Mouse (Mus musculus) CH12.LX (cell line): ENCODE data around the gene Ltb. TPM values are rescaled to one million over a fixed set of nuclear protein-coding genes. Genes with fewer than 3 reads are reported as not detected.

ENCODE experiments used
- DNase-seq: peaks from one replicate; pipeline ENCODE4 v3.0.0-alpha.2; 2013; ENCODE audit errors: extremely low read depth
- H3K27ac ChIP-seq: 2 replicates; pipeline ENCODE4 v1.5.1; 2012; ENCODE audit warnings: low read depth, mild to moderate bottlenecking, control low read depth, moderate library complexity; ENCODE audit not compliant: insufficient read depth
- H3K27me3 ChIP-seq: replicated peaks from 2 replicates; pipeline ENCODE3; 2012; ENCODE audit warnings: inconsistent platforms
- H3K36me3 ChIP-seq, 2 experiments: replicated peaks in 1 of 2; 2 replicates each; pipeline versions ENCODE3 to v1.6.1; 2012; ENCODE audit warnings: inconsistent platforms in 1 of 2, low read length in 1 of 2, mild to moderate bottlenecking in 1 of 2, mixed read lengths in 1 of 2, moderate library complexity in 1 of 2; ENCODE audit not compliant: control insufficient read depth in 1 of 2, insufficient read depth in 1 of 2
- H3K4me1 ChIP-seq, 2 experiments: 2 replicates each; pipeline ENCODE4 v1.6.1; 2012; ENCODE audit warnings: inconsistent platforms in 1 of 2, moderate library complexity in 1 of 2; ENCODE audit not compliant: insufficient read depth in 2 of 2, control insufficient read depth in 1 of 2
- H3K4me2 ChIP-seq: 2 replicates; pipeline ENCODE4 v1.6.1; 2012; ENCODE audit warnings: low read depth, mild to moderate bottlenecking, control low read depth; ENCODE audit not compliant: poor library complexity, insufficient read depth, severe bottlenecking
- H3K4me3 ChIP-seq, 3 experiments: fragments of 150-350 bp in 1 of 3; sonication (generic) in 1 of 3; replicated peaks in 1 of 3; 2 replicates each; pipeline versions ENCODE3 to v1.5.1; 2011 to 2012; ENCODE audit warnings: low read depth in 2 of 3, low read length in 2 of 3, mild to moderate bottlenecking in 2 of 3, moderate library complexity in 2 of 3, control low read depth in 1 of 3, improper control_type of control experiment in 1 of 3, inconsistent platforms in 1 of 3, mixed read lengths in 1 of 3; ENCODE audit not compliant: poor library complexity in 1 of 3
- H3K79me2 ChIP-seq: replicated peaks from 2 replicates; pipeline ENCODE4 v1.6.1; 2012; ENCODE audit warnings: mild to moderate bottlenecking, moderate library complexity; ENCODE audit not compliant: control insufficient read depth, poor library complexity, insufficient read depth, severe bottlenecking; ENCODE audit errors: extremely low read depth
- H3K9ac ChIP-seq: 2 replicates; pipeline ENCODE4 v1.6.1; 2012; ENCODE audit warnings: low read depth, mild to moderate bottlenecking, control low read depth, moderate library complexity; ENCODE audit not compliant: insufficient read depth
- H3K9me3 ChIP-seq: replicated peaks from 2 replicates; pipeline ENCODE3; 2012; ENCODE audit warnings: low read length, inconsistent platforms, mixed read lengths
- BHLHE40 ChIP-seq: IDR thresholded peaks from 2 replicates; pipeline ENCODE4 v1.6.1; 2011; ENCODE audit warnings: mild to moderate bottlenecking, low read depth, low read length, improper control_type of control experiment
- CHD1 ChIP-seq: IDR thresholded peaks from 2 replicates; pipeline ENCODE4 v1.6.1; 2012; ENCODE audit warnings: low read depth, low read length, improper control_type of control experiment, inconsistent platforms
- CHD2 ChIP-seq: IDR thresholded peaks from 2 replicates; pipeline ENCODE4 v1.6.1; 2011; ENCODE audit warnings: low read length, improper control_type of control experiment
- CTCF ChIP-seq, 2 experiments: IDR thresholded peaks in 1 of 2; conservative IDR thresholded peaks in 1 of 2; 2 replicates each; pipeline ENCODE4 v1.5.1; 2011 to 2012; ENCODE audit warnings: low read depth in 2 of 2, low read length in 2 of 2, improper control_type of control experiment in 1 of 2, inconsistent platforms in 1 of 2, mild to moderate bottlenecking in 1 of 2, moderate library complexity in 1 of 2
- E2F4 ChIP-seq: IDR thresholded peaks from 2 replicates; pipeline ENCODE4 v1.6.1; 2011; ENCODE audit warnings: low read depth, low read length, improper control_type of control experiment; ENCODE audit not compliant: insufficient replicate concordance
- ELF1 ChIP-seq: IDR thresholded peaks from 2 replicates; pipeline ENCODE4 v1.6.1; 2014; ENCODE audit warnings: low read depth, mild to moderate bottlenecking, inconsistent platforms, low read length, improper control_type of control experiment
- EP300 ChIP-seq: IDR thresholded peaks from 2 replicates; pipeline ENCODE4 v1.6.1; 2011; ENCODE audit warnings: low read length, improper control_type of control experiment
- ETS1 ChIP-seq: conservative IDR thresholded peaks from 2 replicates; pipeline ENCODE4 v1.6.1; 2012; ENCODE audit warnings: low read depth, mild to moderate bottlenecking, inconsistent platforms, low read length, improper control_type of control experiment, moderate library complexity
- GABPA ChIP-seq: IDR thresholded peaks from 2 replicates; pipeline ENCODE4 v1.6.1; 2012; ENCODE audit warnings: low read depth, low read length, improper control_type of control experiment, inconsistent platforms; ENCODE audit not compliant: insufficient replicate concordance
- HCFC1 ChIP-seq: IDR thresholded peaks from 2 replicates; pipeline ENCODE4 v1.6.1; 2012; ENCODE audit warnings: low read depth, mild to moderate bottlenecking, inconsistent platforms, low read length, improper control_type of control experiment
- IRF4 ChIP-seq: IDR thresholded peaks from 2 replicates; pipeline ENCODE4 v1.6.1; 2014; ENCODE audit warnings: low read depth, mild to moderate bottlenecking, inconsistent platforms, low read length, improper control_type of control experiment
- JUN ChIP-seq: IDR thresholded peaks from 2 replicates; pipeline ENCODE4 v1.6.1; 2011; ENCODE audit warnings: low read depth, mild to moderate bottlenecking, low read length, improper control_type of control experiment, moderate library complexity; ENCODE audit not compliant: insufficient read depth
- JUND ChIP-seq: conservative IDR thresholded peaks from 2 replicates; pipeline ENCODE4 v1.6.1; 2011; ENCODE audit warnings: low read depth, low read length, improper control_type of control experiment
- KAT2A ChIP-seq: IDR thresholded peaks from 2 replicates; pipeline ENCODE4 v1.6.1; 2012; ENCODE audit warnings: low read length, improper control_type of control experiment, inconsistent platforms; ENCODE audit not compliant: insufficient replicate concordance
- MAFK ChIP-seq: IDR thresholded peaks from 2 replicates; pipeline ENCODE4 v1.6.1; 2011; ENCODE audit warnings: low read length, improper control_type of control experiment; ENCODE audit not compliant: insufficient replicate concordance
- MAX ChIP-seq: IDR thresholded peaks from 2 replicates; pipeline ENCODE4 v1.6.1; 2011; ENCODE audit warnings: low read length, improper control_type of control experiment
- MAZ ChIP-seq: IDR thresholded peaks from 2 replicates; pipeline ENCODE4 v1.6.1; 2012; ENCODE audit warnings: low read depth, mild to moderate bottlenecking, inconsistent platforms, low read length, improper control_type of control experiment, moderate library complexity
- MEF2A ChIP-seq: IDR thresholded peaks from 2 replicates; pipeline ENCODE4 v1.6.1; 2014; ENCODE audit warnings: low read depth, mild to moderate bottlenecking, inconsistent platforms, low read length, improper control_type of control experiment, borderline replicate concordance
- MXI1 ChIP-seq: IDR thresholded peaks from 2 replicates; pipeline ENCODE4 v1.6.1; 2011; ENCODE audit warnings: mild to moderate bottlenecking, low read depth, low read length, improper control_type of control experiment
- MYC ChIP-seq: IDR thresholded peaks from 2 replicates; pipeline ENCODE4 v1.6.1; 2011; ENCODE audit warnings: low read depth, mild to moderate bottlenecking, improper control_type of control experiment, low read length
- NELFE ChIP-seq: IDR thresholded peaks from 2 replicates; pipeline ENCODE4 v1.6.1; 2011; ENCODE audit warnings: low read depth, low read length, improper control_type of control experiment
- NRF1 ChIP-seq: IDR thresholded peaks from 2 replicates; pipeline ENCODE4 v1.6.1; 2014; ENCODE audit warnings: low read depth, mild to moderate bottlenecking, inconsistent platforms, low read length, improper control_type of control experiment, moderate library complexity
- PAX5 ChIP-seq: IDR thresholded peaks from 2 replicates; pipeline ENCODE4 v1.6.1; 2012; ENCODE audit warnings: low read length, inconsistent platforms, mixed read lengths
- POLR2A ChIP-seq: IDR thresholded peaks from 2 replicates; pipeline ENCODE4 v1.6.1; 2011; ENCODE audit warnings: low read depth, mild to moderate bottlenecking, improper control_type of control experiment, low read length
- POLR2AphosphoS2 ChIP-seq: IDR thresholded peaks from 2 replicates; pipeline ENCODE4 v1.6.1; 2011; ENCODE audit warnings: low read depth, low read length, improper control_type of control experiment
- RAD21 ChIP-seq: IDR thresholded peaks from 2 replicates; pipeline ENCODE4 v1.6.1; 2011; ENCODE audit warnings: low read depth, mild to moderate bottlenecking, low read length, improper control_type of control experiment, moderate library complexity
- RCOR1 ChIP-seq: conservative IDR thresholded peaks from 2 replicates; pipeline ENCODE4 v1.6.1; 2012; ENCODE audit warnings: low read depth, mild to moderate bottlenecking, inconsistent platforms, low read length, improper control_type of control experiment
- SIN3A ChIP-seq: IDR thresholded peaks from 2 replicates; pipeline ENCODE4 v1.6.1; 2012; ENCODE audit warnings: low read length, improper control_type of control experiment, inconsistent platforms
- SMC3 ChIP-seq: IDR thresholded peaks from 2 replicates; pipeline ENCODE4 v1.6.1; 2011; ENCODE audit warnings: low read depth, low read length, improper control_type of control experiment
- TBP ChIP-seq: conservative IDR thresholded peaks from 2 replicates; pipeline ENCODE4 v1.6.1; 2011; ENCODE audit warnings: low read depth, low read length, improper control_type of control experiment
- TCF12 ChIP-seq: IDR thresholded peaks from 2 replicates; pipeline ENCODE4 v1.6.1; 2014; ENCODE audit warnings: low read depth, mild to moderate bottlenecking, inconsistent platforms, low read length, improper control_type of control experiment
- UBTF ChIP-seq: IDR thresholded peaks from 2 replicates; pipeline ENCODE4 v1.6.1; 2012; ENCODE audit warnings: low read depth, mild to moderate bottlenecking, inconsistent platforms, low read length, improper control_type of control experiment, moderate library complexity
- USF1 ChIP-seq: IDR thresholded peaks from 2 replicates; pipeline ENCODE4 v1.6.1; 2014; ENCODE audit warnings: low read depth, mild to moderate bottlenecking, inconsistent platforms, low read length, improper control_type of control experiment
- USF2 ChIP-seq: conservative IDR thresholded peaks from 2 replicates; pipeline ENCODE4 v1.6.1; 2011; ENCODE audit warnings: low read depth, low read length, improper control_type of control experiment
- ZC3H11A ChIP-seq: IDR thresholded peaks from 2 replicates; pipeline ENCODE4 v1.6.1; 2012; ENCODE audit warnings: low read depth, mild to moderate bottlenecking, inconsistent platforms, low read length, improper control_type of control experiment
- ZKSCAN1 ChIP-seq: IDR thresholded peaks from 2 replicates; pipeline ENCODE4 v1.6.1; 2012; ENCODE audit warnings: low read depth, inconsistent platforms, low read length, improper control_type of control experiment, borderline replicate concordance
- ZMIZ1 ChIP-seq: IDR thresholded peaks from 2 replicates; pipeline ENCODE4 v1.6.1; 2012; ENCODE audit warnings: low read depth, mild to moderate bottlenecking, inconsistent platforms, low read length, improper control_type of control experiment
- ZNF384 ChIP-seq: IDR thresholded peaks from 2 replicates; pipeline ENCODE4 v1.6.1; 2012; ENCODE audit warnings: low read depth, low read length, improper control_type of control experiment, inconsistent platforms
- dilution Hi-C: fragments of 300-500 bp; cut with MboI; formaldehyde crosslinking; loops from 2 replicates; pipeline ENCODE4 v1.14.3; 2020; ENCODE audit warnings: low sequenced_read_pairs; ENCODE audit not compliant: extremely low pct_unique_long_range_greater_than_20kb, extremely low pct_ligation_motif_present
- in situ Hi-C: fragments of 300-500 bp; cut with MboI; formaldehyde crosslinking; loops from 3 replicates; pipeline ENCODE4 v1.14.3; 2019; ENCODE audit warnings: low sequenced_read_pairs, low pct_ligation_motif_present, low pct_unique_long_range_greater_than_20kb, mixed read lengths
- polyA plus RNA-seq: library from polyadenylated mRNA; unstranded; fragments of >175 nt; gene quantifications from 2 replicates; pipeline ENCODE4 v1.2.1, GENCODE M21; 2012; ENCODE audit warnings: low read depth; ENCODE audit not compliant: insufficient read length
- total RNA-seq, 2 experiments: library from RNA; depleted of rRNA; stranded (reverse); fragments of 300-350 nt in 1 of 2; fragments of >200 nt in 1 of 2; gene quantifications; 2 replicates each; pipeline ENCODE4 v1.2.3; 2012 to 2014

The Ltb gene
- total and polyA plus RNA-seq, 3 experiments, result 150 to 263 (median 234) TPM

DNA sequence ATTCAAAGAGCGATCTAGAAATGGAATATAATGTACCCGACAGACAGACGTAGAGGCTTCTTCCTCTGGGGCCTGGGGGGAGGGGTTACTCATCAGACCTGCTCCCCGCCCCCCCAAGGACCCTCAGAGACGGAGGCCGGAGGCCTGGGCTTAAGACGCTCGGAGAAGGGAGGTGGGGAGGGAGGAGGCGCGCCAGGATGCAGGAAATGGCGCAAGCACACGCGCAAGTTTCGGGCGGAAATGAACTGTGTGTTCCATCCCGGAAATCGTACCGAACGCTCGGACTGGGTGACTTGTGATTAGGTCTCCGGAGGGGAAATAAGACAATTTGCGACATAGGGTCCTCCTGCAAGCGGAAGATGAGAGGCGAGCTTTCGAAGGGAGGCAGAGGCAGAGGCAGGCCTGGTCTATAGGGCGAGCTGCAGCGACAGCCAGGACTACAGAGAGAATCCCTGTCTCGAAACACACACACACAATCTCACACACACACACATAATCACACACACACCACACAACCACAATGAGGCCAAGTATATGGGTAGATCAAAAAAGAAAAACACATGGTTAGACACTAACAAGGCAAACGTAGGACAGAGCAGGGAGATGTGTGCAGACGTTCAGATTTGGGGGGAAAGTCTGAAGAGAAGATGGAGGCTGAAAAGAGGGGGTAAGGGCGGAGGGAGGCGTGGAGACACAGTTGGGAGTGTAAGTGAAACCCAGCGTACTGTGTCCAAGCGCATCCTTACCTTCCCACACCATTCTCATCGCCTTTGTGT, 41.6 kb downstream of the Ltb start, which contains the start of gene Nfkbil1:
Gene Nfkbil1 (minus strand): TSS at position 179 of the 776 bp plus-strand sequence.
- peak within 1 kb of the TSS; percentile 96 for H3K27ac ChIP-seq
- H3K4me2 ChIP-seq, result peak within 1 kb of the TSS; percentile 57; the same call in 1 of the 2 replicates
- H3K4me1 ChIP-seq, result peaks cover 14 to 53% of the 10 kb centered on the region in 2 experiments
- in situ Hi-C loops (loop anchor here (10.0 kb wide), 1 partner anchor 221 kb away; the partner anchor contains the start of gene Vwa7), dilution Hi-C loops (no loop called here)
- H3K9ac ChIP-seq, result peak within 1 kb of the TSS; percentile 99
- H3K36me3 ChIP-seq, result peaks cover 5 to 35% of the 10 kb centered on the region in 2 experiments
- H3K4me3 ChIP-seq, result peak within 1 kb of the TSS; percentile 67 to 100 (median 86)
- no peaks in the 10 kb centered on the region for H3K27me3 ChIP-seq
- H3K79me2 ChIP-seq, result peaks cover 24% of the 10 kb centered on the region
- no peaks in the 10 kb centered on the region for H3K9me3 ChIP-seq
- DNase-seq, result peak; percentile 99
- TF ChIP-seq MXI1 (peak; percentile 71; the same call in 1 of the 2 replicates), ZMIZ1 (peak; percentile 75), ZNF384 (no peak), MAX (peak; percentile 84), POLR2AphosphoS2 (peak; percentile 71; the same call in 1 of the 2 replicates), JUND (0 out of 2 replicates have a peak, but pooled peaks have one; percentile 33), IRF4 (peak; percentile 84), NRF1 (peak; percentile 71), TBP (peak; percentile 92), ELF1 (peak; percentile 97), E2F4 (peak; percentile 46; the same call in 1 of the 2 replicates), NELFE (peak; percentile 65; the same call in 1 of the 2 replicates), MAFK (no peak), MYC (peak; percentile 86), KAT2A (peak; percentile 91; the same call in 1 of the 2 replicates), MEF2A (peak; percentile 77; the same call in 1 of the 2 replicates), JUN (peak; percentile 7; the same call in 1 of the 2 replicates), SMC3 (peak; percentile 26), CHD2 (peak; percentile 90), POLR2A (peak; percentile 72), USF2 (no peak), RAD21 (no peak), TCF12 (peak; percentile 92), ZC3H11A (no peak), USF1 (no peak), ETS1 (peak; percentile 3), MAZ (peak; percentile 97), CTCF (conservative IDR thresholded peaks at IDR 0.05 in 1 of 2, IDR thresholded peaks at IDR 0.05 in 1 of 2; ENCODE audit: low read depth in 2 of 2, low read length in 2 of 2) (no peak), EP300 (no peak), SIN3A (peak; percentile 96), HCFC1 (peak; percentile 95), BHLHE40 (peak; percentile 59), GABPA (peak; percentile 17; the same call in 1 of the 2 replicates), PAX5 (no peak), CHD1 (peak; percentile 88; the same call in 1 of the 2 replicates), RCOR1 (no peak; the same call in 1 of the 2 replicates), UBTF (peak; percentile 86; the same call in 1 of the 2 replicates), ZKSCAN1 (no peak; the same call in 1 of the 2 replicates)
- TF ChIP-seq, all 38 proteins: peak for 27
